Mouse (Mus musculus): ENCODE measurements around the gene Tnip3.

DNA sequence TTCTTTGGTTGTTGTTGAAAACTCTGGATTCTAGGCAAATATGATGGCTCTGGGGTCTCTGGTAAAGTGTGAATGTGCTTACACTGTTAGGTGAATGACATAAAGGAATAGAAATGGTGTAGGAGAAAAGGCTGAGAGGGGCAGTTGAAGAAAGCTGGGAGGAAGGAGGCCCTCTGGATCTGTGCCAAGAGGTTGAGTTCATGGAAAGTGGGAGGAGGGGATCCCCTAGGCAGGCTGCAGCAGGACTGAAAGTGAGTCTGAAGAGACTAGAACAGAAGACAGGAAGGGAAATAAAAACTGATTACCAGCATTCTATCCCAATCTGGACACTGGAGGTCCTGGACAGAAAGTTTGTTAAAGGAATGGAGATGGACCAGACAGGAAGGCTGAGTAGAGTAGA lies 117.3 kb downstream of the Tnip3 start:
- no peak for TF ChIP-seq CTCF (conservative IDR thresholded peaks at IDR 0.05; ENCODE audit: low read length)
- no peak for TF ChIP-seq POU5F1 (IDR thresholded peaks at IDR 0.05; ENCODE audit: borderline replicate concordance, low read length)
- TF ChIP-seq NANOG (IDR thresholded peaks at IDR 0.05; ENCODE audit: borderline replicate concordance, low read length) = no peak
